Mouse (Mus musculus) embryonic facial prominence, embryonic 10.5 days (tissue): ENCODE data around the gene Mvb12a. TPM values are rescaled to one million over a fixed set of nuclear protein-coding genes. Genes with fewer than 3 reads are reported as not detected.
A peak's percentile ranks its signal among the peaks of the same experiment; 100 is the strongest.

Source experiments
- DNase-seq: peaks from one replicate; pipeline ENCODE4 v3.0.0-alpha.2; 2017; ENCODE audit warnings: low spot score
- H3K27ac ChIP-seq: fragments of 300-500 bp; sonication (generic); replicated peaks from 2 replicates; pipeline ENCODE4 v1.5.1; 2016; ENCODE audit warnings: mild to moderate bottlenecking
- H3K27me3 ChIP-seq: fragments of 300-500 bp; sonication (generic); replicated peaks from 2 replicates; pipeline ENCODE4 v1.6.1; 2016; ENCODE audit warnings: low read depth, mild to moderate bottlenecking; ENCODE audit not compliant: poor library complexity, severe bottlenecking
- H3K36me3 ChIP-seq: fragments of 300-500 bp; sonication (generic); replicated peaks from 2 replicates; pipeline ENCODE4 v1.6.1; 2016; ENCODE audit warnings: mild to moderate bottlenecking, moderate library complexity
- H3K4me1 ChIP-seq: fragments of 300-500 bp; sonication (generic); 2 replicates; pipeline ENCODE4 v1.6.1; 2016
- H3K4me3 ChIP-seq: fragments of 300-500 bp; sonication (generic); 2 replicates; pipeline ENCODE4 v1.5.1; 2016; ENCODE audit warnings: mild to moderate bottlenecking, moderate library complexity
- H3K9me3 ChIP-seq: fragments of 300-500 bp; sonication (generic); 2 replicates; pipeline ENCODE4 v1.6.1; 2016; ENCODE audit warnings: mild to moderate bottlenecking
- WGBS: fragments of 180-500 bp; shearing (Covaris S2); methylation state at CpG from one replicate; pipeline ENCODE4 v1.1.7; 2016; 5-methylcytosine and 5-hydroxymethylcytosine counted together
- polyA plus RNA-seq: library from polyadenylated mRNA; unstranded; fragments of >200 nt; fragmentation: Nextera tagmentation; extraction: Ambion mirVana; gene quantifications from 2 replicates; pipeline ENCODE4 v1.2.1, GENCODE M21; 2016

Gene Mvb12a
- polyA plus RNA-seq, 1 experiment from 2014 or later = 76.9 TPM

GRCm38 (mm10) chr8:71560071-71560470 is 17.3 kb downstream of the Mvb12a start:
- no peak overlapping the region for H3K4me3 ChIP-seq
- no peaks in the 10 kb centered on the region for H3K36me3 ChIP-seq
- no peak overlapping the region for H3K27ac ChIP-seq
- peaks cover 8% of the 10 kb centered on the region for H3K9me3 ChIP-seq
- 73% methylated on average over 3 of the region's 3 CpGs for WGBS
- peaks cover 25% of the 10 kb centered on the region for H3K4me1 ChIP-seq
- DNase-seq = no peak
- H3K27me3 ChIP-seq = peaks cover 99% of the 10 kb centered on the region

GRCm38 (mm10) chr8:71560765-71561164 is 18.0 kb downstream of the Mvb12a start:
- H3K36me3 ChIP-seq = no peaks in the 10 kb centered on the region
- no peak for DNase-seq
- peaks cover 97% of the 10 kb centered on the region for H3K27me3 ChIP-seq
- 86% methylated on average over 5 of the region's 5 CpGs for WGBS
- H3K4me3 ChIP-seq = no peak overlapping the region
- peaks cover 25% of the 10 kb centered on the region for H3K4me1 ChIP-seq
- H3K27ac ChIP-seq = no peak overlapping the region
- H3K9me3 ChIP-seq = peaks cover 8% of the 10 kb centered on the region

- H3K36me3 ChIP-seq = no peaks in the 10 kb centered on the region
- peak; percentile 82 for DNase-seq
- WGBS = 3% methylated on average over 15 of the region's 15 CpGs
- H3K4me3 ChIP-seq = no peak overlapping the region
- peaks cover 97% of the 10 kb centered on the region for H3K27me3 ChIP-seq
- H3K9me3 ChIP-seq = peaks cover 8% of the 10 kb centered on the region
- peaks cover 25% of the 10 kb centered on the region for H3K4me1 ChIP-seq
- no peak overlapping the region for H3K27ac ChIP-seq
These were observed 18.7 kb downstream of the Mvb12a start for GRCm38 (mm10) chr8:71561401-71561800.

GRCm38 (mm10) chr8:71562751-71563150 is 20.0 kb downstream of the Mvb12a start:
- WGBS = under 1% methylated on average over 33 of the region's 33 CpGs
- H3K4me3 ChIP-seq = peak overlapping the region; percentile 41
- H3K9me3 ChIP-seq = peaks cover 8% of the 10 kb centered on the region
- peaks cover 97% of the 10 kb centered on the region for H3K27me3 ChIP-seq
- peak; percentile 82 for DNase-seq
- peaks cover 25% of the 10 kb centered on the region for H3K4me1 ChIP-seq
- no peaks in the 10 kb centered on the region for H3K36me3 ChIP-seq
- no peak overlapping the region for H3K27ac ChIP-seq

- Histone ChIP-seq H3K4me1 (peaks cover 22% of the 10 kb centered on the region), H3K27me3 (peaks cover 97% of the 10 kb centered on the region), H3K36me3 (no peaks in the 10 kb centered on the region), H3K9me3 (peaks cover 8% of the 10 kb centered on the region), H3K27ac (no peak overlapping the region), H3K4me3 (no peak overlapping the region)
- WGBS = 87% methylated on average over 4 of the region's 4 CpGs
- DNase-seq = no peak
These were observed 21.3 kb downstream of the Mvb12a start for GRCm38 (mm10) chr8:71563992-71564391.

- Histone ChIP-seq H3K4me3 (no peak within 1 kb of the TSS), H3K27me3 (peaks cover 76% of the 10 kb centered on the region), H3K4me1 (peaks cover 39% of the 10 kb centered on the region), H3K36me3 (no peaks in the 10 kb centered on the region), H3K27ac (no peak within 1 kb of the TSS), H3K9me3 (peaks cover 8% of the 10 kb centered on the region)
- no peak for DNase-seq
- 57% methylated on average over 3 of the region's 3 CpGs for WGBS
These were observed 23.8 kb downstream of the Mvb12a start, which contains the start of gene Nxnl1 for GRCm38 (mm10) chr8:71566501-71566900. Gene Nxnl1, minus strand, starts transcription at chr8:71566601.

GRCm38 (mm10) chr8:71567587-71567986 is 24.9 kb downstream of the Mvb12a start:
- no peak for DNase-seq
- no peak overlapping the region for H3K27ac ChIP-seq
- H3K4me3 ChIP-seq = no peak overlapping the region
- no peaks in the 10 kb centered on the region for H3K36me3 ChIP-seq
- peaks cover 8% of the 10 kb centered on the region for H3K9me3 ChIP-seq
- H3K27me3 ChIP-seq = peaks cover 65% of the 10 kb centered on the region
- H3K4me1 ChIP-seq = peaks cover 35% of the 10 kb centered on the region
- WGBS = 81% methylated on average over 7 of the region's 7 CpGs

- Histone ChIP-seq H3K27ac (peak within 1 kb of the TSS; percentile 79), H3K4me3 (peak within 1 kb of the TSS; percentile 71), H3K36me3 (no peaks in the 10 kb centered on the region), H3K4me1 (peaks cover 33% of the 10 kb centered on the region), H3K9me3 (peaks cover 8% of the 10 kb centered on the region), H3K27me3 (peaks cover 56% of the 10 kb centered on the region)
- DNase-seq = no peak
- WGBS = 15% methylated on average over 13 of the region's 13 CpGs
These were observed 25.7 kb downstream of the Mvb12a start, which contains the start of gene Slc27a1 for GRCm38 (mm10) chr8:71568387-71568937. Gene Slc27a1, plus strand, starts transcription at chr8:71568882.

- peak overlapping the region; percentile 71 for H3K4me3 ChIP-seq
- no peaks in the 10 kb centered on the region for H3K36me3 ChIP-seq
- H3K9me3 ChIP-seq = peaks cover 6% of the 10 kb centered on the region
- H3K4me1 ChIP-seq = peaks cover 33% of the 10 kb centered on the region
- no peak for DNase-seq
- H3K27ac ChIP-seq = peak overlapping the region; percentile 35; the same call in 1 of the 2 replicates
- 18% methylated on average over 6 of the region's 6 CpGs for WGBS
- H3K27me3 ChIP-seq = peaks cover 52% of the 10 kb centered on the region
These were observed 26.2 kb downstream of the Mvb12a start for GRCm38 (mm10) chr8:71568941-71569340.

GRCm38 (mm10) chr8:71569366-71570290 is 26.9 kb downstream of the Mvb12a start:
- WGBS = under 1% methylated on average over 51 of the region's 51 CpGs
- H3K27me3 ChIP-seq = peaks cover 46% of the 10 kb centered on the region
- peaks cover 33% of the 10 kb centered on the region for H3K4me1 ChIP-seq
- DNase-seq = peak; percentile 90
- peak overlapping the region; percentile 79 for H3K27ac ChIP-seq
- peak overlapping the region; percentile 71 for H3K4me3 ChIP-seq
- H3K36me3 ChIP-seq = no peaks in the 10 kb centered on the region
- H3K9me3 ChIP-seq = no peaks in the 10 kb centered on the region

GRCm38 (mm10) chr8:71570291-71570954 is 27.7 kb downstream of the Mvb12a start:
- Histone ChIP-seq H3K9me3 (no peaks in the 10 kb centered on the region), H3K27ac (peak overlapping the region; percentile 79)
- WGBS = under 1% methylated on average over 41 of the region's 41 CpGs

GRCm38 (mm10) chr8:71572077-71572476 is 29.4 kb downstream of the Mvb12a start:
- H3K4me1 ChIP-seq = peaks cover 33% of the 10 kb centered on the region
- peaks cover 24% of the 10 kb centered on the region for H3K27me3 ChIP-seq
- H3K27ac ChIP-seq = no peak overlapping the region
- H3K4me3 ChIP-seq = no peak overlapping the region
- no peaks in the 10 kb centered on the region for H3K9me3 ChIP-seq
- no peak for DNase-seq
- H3K36me3 ChIP-seq = no peaks in the 10 kb centered on the region
- 86% methylated on average over 2 of the region's 2 CpGs for WGBS

More at GRCm38 (mm10) chr8:71570291-71570954, 27.7 kb downstream of the Mvb12a start:
- peak; percentile 94 for DNase-seq
- Histone ChIP-seq H3K27me3 (peaks cover 40% of the 10 kb centered on the region), H3K4me3 (peak overlapping the region; percentile 71), H3K36me3 (no peaks in the 10 kb centered on the region), H3K4me1 (peaks cover 33% of the 10 kb centered on the region)
